Mouse (Mus musculus): ENCODE results near the gene Gnat2. TPM values are rescaled to one million over a fixed set of nuclear protein-coding genes. Genes with fewer than 3 reads are reported as not detected.

The Gnat2 gene
- polyA plus RNA-seq, 1 experiment = 0.18 TPM

DNA sequence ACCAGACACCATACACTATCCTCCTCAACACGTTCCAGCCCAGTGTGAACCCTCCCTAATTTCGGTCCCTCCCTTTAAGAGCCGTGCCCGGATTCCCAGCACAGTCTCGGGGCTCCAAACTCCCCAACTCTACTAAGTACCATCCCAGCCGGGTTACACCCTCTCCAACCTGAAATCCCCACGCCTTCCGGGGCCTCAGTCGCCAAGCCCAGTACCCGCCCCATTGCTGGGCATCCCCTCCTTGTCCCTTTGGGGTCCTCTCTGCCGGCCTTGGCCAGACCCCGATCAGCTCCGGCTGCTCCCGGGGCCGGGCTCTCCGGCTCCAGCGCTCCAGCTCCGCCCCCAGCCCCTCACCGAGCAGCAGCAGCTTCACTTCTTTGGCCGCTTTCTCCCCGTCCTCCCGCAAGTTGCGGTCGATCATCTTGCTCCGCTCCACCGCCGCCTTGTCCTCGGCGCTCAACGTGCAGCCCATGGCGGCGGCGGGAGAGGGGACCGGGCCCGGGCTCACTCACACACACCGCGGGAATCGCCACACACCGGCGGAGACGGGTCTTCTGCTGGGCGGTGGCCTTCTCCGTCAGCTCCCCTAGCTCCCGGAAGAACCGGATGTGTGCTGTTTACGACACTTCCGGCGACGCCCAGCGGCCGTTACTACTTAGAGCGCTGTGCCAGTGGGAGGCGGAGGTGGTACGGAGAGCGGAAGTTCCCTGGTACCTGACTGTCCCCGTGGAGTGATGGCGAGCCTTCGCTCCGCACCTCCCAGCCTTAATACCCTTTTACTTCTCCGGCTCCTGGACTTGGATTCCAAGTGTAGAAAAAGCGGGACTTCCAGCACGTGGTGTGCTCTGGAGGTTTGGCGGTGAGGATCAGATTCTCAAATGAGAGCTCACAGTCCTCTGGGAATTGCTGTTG, 53.2 kb downstream of the Gnat2 start, which contains the start of gene Gnai3:
Gene Gnai3, minus strand, starts transcription at position 613 of the 912 bp plus-strand sequence.
- DNase-seq (ENCODE audit: low read depth) = peak; percentile 97
- TF ChIP-seq POLR2A (IDR thresholded peaks at IDR 0.05; ENCODE audit: borderline replicate concordance, extremely low read depth, insufficient read depth, insufficient read length, poor library complexity, severe bottlenecking) (peak; percentile 87; the same call in 1 of the 2 replicates), CTCF (IDR thresholded peaks at IDR 0.05; ENCODE audit: borderline replicate concordance, extremely low read depth, insufficient read depth, insufficient read length) (no peak; the same call in 1 of the 2 replicates)

GRCm38 (mm10) chr3:108146671-108147070, 54.1 kb downstream of the Gnat2 start:
- DNase-seq (ENCODE audit: low read depth) = no peak
- no peak for TF ChIP-seq CTCF (IDR thresholded peaks at IDR 0.05; ENCODE audit: borderline replicate concordance, extremely low read depth, insufficient read depth, insufficient read length)
- no peak for TF ChIP-seq POLR2A (IDR thresholded peaks at IDR 0.05; ENCODE audit: borderline replicate concordance, extremely low read depth, insufficient read depth, insufficient read length, poor library complexity, severe bottlenecking)

DNA sequence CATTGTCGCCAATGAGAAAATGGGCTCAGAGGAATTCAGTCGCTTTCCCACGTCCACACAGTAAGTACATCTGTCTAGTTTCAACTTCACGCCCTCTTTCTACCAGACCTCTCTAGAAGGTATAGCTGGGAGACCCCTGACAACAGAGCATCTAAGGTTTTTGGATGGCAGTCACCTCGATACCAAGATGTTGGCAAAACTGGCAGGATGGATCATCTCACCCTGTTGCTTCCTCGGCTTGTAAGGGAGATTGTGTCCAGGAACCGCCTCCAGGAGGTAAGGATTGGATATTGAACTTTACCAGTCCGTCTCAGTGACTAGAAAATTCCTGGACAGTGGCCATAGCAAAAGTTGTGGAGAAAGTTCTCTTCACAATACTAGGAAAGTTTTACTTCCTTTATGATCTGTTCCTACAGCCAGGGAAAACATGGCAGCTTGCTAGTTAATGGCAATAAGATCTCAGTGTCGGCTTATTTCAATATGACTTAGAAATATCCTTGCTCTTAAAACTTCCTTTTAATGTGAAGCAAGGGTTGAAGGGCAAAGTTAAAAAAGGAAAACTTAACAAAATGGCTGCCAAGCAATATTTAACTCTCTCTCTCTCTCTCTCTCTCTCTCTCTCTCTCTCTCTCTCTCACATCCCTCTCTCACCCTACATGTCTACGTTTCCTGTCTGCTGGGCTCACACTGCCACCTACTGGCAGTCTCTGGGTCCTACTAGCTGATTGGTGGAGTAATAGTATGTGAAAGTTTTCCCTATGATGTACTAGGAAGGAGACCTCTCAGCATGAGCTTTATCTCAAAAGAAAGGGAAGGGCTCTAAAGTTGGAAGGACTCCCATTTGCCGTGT, 55.0 kb downstream of the Gnat2 start:
- TF ChIP-seq CTCF (IDR thresholded peaks at IDR 0.05; ENCODE audit: borderline replicate concordance, extremely low read depth, insufficient read depth, insufficient read length) (peak; percentile 85; the same call in 1 of the 2 replicates), POLR2A (IDR thresholded peaks at IDR 0.05; ENCODE audit: borderline replicate concordance, extremely low read depth, insufficient read depth, insufficient read length, poor library complexity, severe bottlenecking) (no peak)
- DNase-seq (ENCODE audit: low read depth) = peak; percentile 95

Other genes starting within 250 kb of the Gnat2 start
- gene Eps8l3, start 215.6 kb upstream of the Gnat2 start, polyA plus RNA-seq (2012; rRNA removed) = not detected in 2 replicates
- gene Gstm5, start 197.0 kb upstream of the Gnat2 start, polyA plus RNA-seq (2012; rRNA removed) = 145 and 147 TPM in 2 replicates
- 72.4 and 90.8 TPM in 2 replicates for gene Gstm7, start 161.0 kb upstream of the Gnat2 start, polyA plus RNA-seq (2012; rRNA removed)
- 7.9 and 9.5 TPM in 2 replicates for gene Gstm6, start 149.0 kb upstream of the Gnat2 start, polyA plus RNA-seq (2012; rRNA removed)
- 0.06 TPM in 1 of 2 replicates, not detected in the other for gene Gstm3, start 123.5 kb upstream of the Gnat2 start, polyA plus RNA-seq (2012; rRNA removed)
- gene Gstm2, start 106.3 kb upstream of the Gnat2 start, polyA plus RNA-seq (2012; rRNA removed) = 5.8 and 6.9 TPM in 2 replicates
- 33.4 and 38.5 TPM in 2 replicates for gene Gstm1, start 74.8 kb upstream of the Gnat2 start, polyA plus RNA-seq (2012; rRNA removed)
- gene Gstm4, start 47.9 kb upstream of the Gnat2 start, polyA plus RNA-seq (2012; rRNA removed) = 13.2 and 15.3 TPM in 2 replicates
- 111 and 118 TPM in 2 replicates for gene Ampd2, start 6.1 kb upstream of the Gnat2 start, polyA plus RNA-seq (2012; rRNA removed)
- gene Gnai3, start 53.4 kb downstream of the Gnat2 start, polyA plus RNA-seq (2012; rRNA removed) = 79.0 and 86.6 TPM in 2 replicates
- 1.5 and 2.6 TPM in 2 replicates for gene Gpr61, start 62.1 kb downstream of the Gnat2 start, polyA plus RNA-seq (2012; rRNA removed)
- gene Amigo1, start 93.5 kb downstream of the Gnat2 start, polyA plus RNA-seq (2012; rRNA removed) = 19.5 and 25.0 TPM in 2 replicates
- gene Cyb561d1, start 108.4 kb downstream of the Gnat2 start, polyA plus RNA-seq (2012; rRNA removed) = 8.4 and 8.7 TPM in 2 replicates
- gene Atxn7l2, start 118.1 kb downstream of the Gnat2 start, polyA plus RNA-seq (2012; rRNA removed) = 50.1 and 55.9 TPM in 2 replicates
- gene Sypl2, start 133.9 kb downstream of the Gnat2 start, polyA plus RNA-seq (2012; rRNA removed) = 1.0 and 2.8 TPM in 2 replicates
- gene Psma5, start 164.1 kb downstream of the Gnat2 start, polyA plus RNA-seq (2012; rRNA removed) = 135 and 166 TPM in 2 replicates
- gene Sort1, start 191.3 kb downstream of the Gnat2 start, polyA plus RNA-seq (2012; rRNA removed) = 74.2 and 79.2 TPM in 2 replicates

All from brain, embryonic 14.5 days (tissue).